Mouse (Mus musculus) naive thymus-derived CD4-positive, alpha-beta T cell, adult 5 months (primary cell): ENCODE results near the gene Olfr1325. TPM values are rescaled to one million over a fixed set of nuclear protein-coding genes. Genes with fewer than 3 reads are reported as not detected.

Source experiments
- polyA plus RNA-seq: library from polyadenylated mRNA; unstranded; fragments of 100-300 nt; shearing (Covaris generic); gene quantifications from one replicate; pipeline ENCODE4 v1.2.1, GENCODE M21; 2017

Gene Olfr1325
- polyA plus RNA-seq, result not detected

GRCm38 (mm10) chrX:74592379-74592778 lies at the start of gene Olfr1325:
TSS of gene Olfr1325 (plus strand) at chrX:74592679.

GRCm38 (mm10) chrX:74574788-74575187 lies 17.7 kb upstream of the Olfr1325 start, which contains the start of gene Olfr1326-ps1:
TSS of gene Olfr1326-ps1 (minus strand) at chrX:74574888.

GRCm38 (mm10) chrX:74645466-74646323 lies 53.2 kb downstream of the Olfr1325 start, which contains the start of gene Gm5640:
TSS of gene Gm5640 (minus strand) at chrX:74645635.

Other genes starting within 250 kb of the Olfr1325 start
- 21.8 TPM for gene Lage3, start 239.1 kb upstream of the Olfr1325 start, polyA plus RNA-seq
- 47.0 TPM for gene Ubl4a, start 219.5 kb upstream of the Olfr1325 start, polyA plus RNA-seq
- gene Slc10a3, start 219.3 kb upstream of the Olfr1325 start, polyA plus RNA-seq, result 28.1 TPM
- gene Fam3a, start 199.4 kb upstream of the Olfr1325 start, polyA plus RNA-seq, result 24.7 TPM
- 38.6 TPM for gene Ikbkg, start 199.4 kb upstream of the Olfr1325 start, polyA plus RNA-seq
- 40.6 TPM for gene G6pdx, start 163.5 kb upstream of the Olfr1325 start, polyA plus RNA-seq
- not detected for gene Gm6880, start 111.3 kb upstream of the Olfr1325 start, polyA plus RNA-seq
- gene Olfr1326-ps1, start 17.8 kb upstream of the Olfr1325 start, polyA plus RNA-seq, result not detected
- not detected for gene Gm5640, start 53.0 kb downstream of the Olfr1325 start, polyA plus RNA-seq
- gene Gm6890, start 148.2 kb downstream of the Olfr1325 start, polyA plus RNA-seq, result not detected
- gene Gm5936, start 244.5 kb downstream of the Olfr1325 start, polyA plus RNA-seq, result not detected